Mouse (Mus musculus) adrenal gland, postnatal 14 days (tissue): ENCODE measurements around the gene Sult1b1. TPM values are rescaled to one million over a fixed set of nuclear protein-coding genes. Genes with fewer than 3 reads are reported as not detected.
"Not testable (repeated sequence)": the region's sequence is repeated elsewhere in the genome, so short reads cannot be mapped to it uniquely, and the experiment has no call there.

Source experiments
- DNase-seq: peaks from one replicate; pipeline ENCODE4 v3.0.0; 2021; ENCODE audit warnings: mixed read lengths
- long read RNA-seq, 2 experiments: library from polyadenylated mRNA; stranded (forward); transcript quantifications; one replicate each; pipeline ENCODE4 v2.0.0; 2021
- total RNA-seq: library from RNA; stranded (reverse); gene quantifications from 2 replicates; pipeline ENCODE4 v1.2.3, GENCODE M21; 2021

The Sult1b1 gene
- 0.56 TPM in 1 of 2 replicates, not detected in the other for total RNA-seq
- long read RNA-seq, experiment 1: 0 reads
- long read RNA-seq, experiment 2, partial matches to known transcripts: 0 of 1 reads
- long read RNA-seq, experiment 2, other reads (novel, unspliced or antisense): 0 of 1 reads

- no peak for DNase-seq
Observed at GRCm38 (mm10) chr5:87538111-87538510, at the start of gene Sult1b1. Sult1b1 (minus strand) TSS chr5:87538195.

GRCm38 (mm10) chr5:87580389-87580788, 42.4 kb upstream of the Sult1b1 start:
- no peak for DNase-seq

GRCm38 (mm10) chr5:87574174-87574573, 36.2 kb upstream of the Sult1b1 start:
- no peak for DNase-seq

DNA sequence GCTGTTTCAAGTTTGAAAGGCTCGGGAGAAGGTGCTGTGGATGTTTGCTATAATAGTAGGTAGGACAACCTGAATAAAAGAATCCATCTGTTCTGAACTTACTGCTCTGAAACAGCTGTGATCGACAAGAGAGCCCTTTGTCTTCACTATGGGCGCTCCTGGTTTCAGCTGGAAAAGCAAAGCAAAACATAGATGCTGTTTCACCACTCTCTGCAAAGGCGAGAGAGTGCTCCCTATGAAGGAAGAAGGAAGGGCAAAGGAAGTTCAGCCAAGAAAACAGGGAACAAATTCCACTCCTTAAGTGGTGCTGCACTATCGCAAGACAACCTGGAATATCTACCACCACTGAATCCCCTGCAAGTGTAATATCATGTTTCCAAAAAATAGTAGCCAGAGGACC, 35.5 kb upstream of the Sult1b1 start:
- no peak for DNase-seq

DNA sequence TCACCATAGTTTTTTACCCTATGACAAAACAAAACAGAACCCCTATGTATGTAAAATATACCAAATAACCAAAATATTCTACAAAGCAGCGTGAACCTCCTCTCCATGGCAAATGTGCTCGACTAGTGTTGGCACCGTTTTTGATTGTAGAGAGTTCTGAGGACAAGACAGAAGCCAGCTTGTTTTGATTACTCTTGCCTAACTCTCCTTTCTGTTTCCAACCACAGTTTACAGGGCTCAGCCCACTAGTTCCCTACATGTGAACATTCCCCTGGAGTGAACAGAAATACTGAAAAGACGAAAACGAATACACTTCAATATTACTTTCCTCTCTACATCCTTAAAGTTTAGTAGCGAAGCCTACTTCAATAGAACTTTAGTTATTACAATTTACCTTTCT, 34.8 kb upstream of the Sult1b1 start:
- no peak for DNase-seq

DNA sequence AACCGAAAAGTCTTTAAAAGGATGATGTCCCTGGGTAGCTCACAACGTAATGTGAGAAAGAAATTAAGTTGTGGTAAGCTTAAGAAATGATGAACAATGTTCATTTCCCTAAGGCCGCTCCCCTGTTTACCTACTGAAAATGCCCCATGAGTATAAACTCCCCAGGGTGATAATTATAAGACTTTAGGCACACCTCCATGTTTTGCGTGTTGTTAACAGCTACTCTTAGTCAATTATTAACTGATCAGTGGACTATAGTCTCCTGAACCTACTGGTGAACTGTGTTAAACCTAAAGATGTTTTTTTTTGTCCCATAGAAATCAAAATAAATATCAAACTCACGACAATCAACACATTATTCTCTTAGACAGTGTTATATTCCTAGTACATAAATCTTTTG, 30.9 kb upstream of the Sult1b1 start, which contains the start of gene Sult1d1:
Sult1d1 (minus strand) TSS at position 183 of the 400 bp plus-strand sequence.
- DNase-seq: no peak

GRCm38 (mm10) chr5:87567306-87567705, 29.3 kb upstream of the Sult1b1 start:
- DNase-seq: no peak

DNA sequence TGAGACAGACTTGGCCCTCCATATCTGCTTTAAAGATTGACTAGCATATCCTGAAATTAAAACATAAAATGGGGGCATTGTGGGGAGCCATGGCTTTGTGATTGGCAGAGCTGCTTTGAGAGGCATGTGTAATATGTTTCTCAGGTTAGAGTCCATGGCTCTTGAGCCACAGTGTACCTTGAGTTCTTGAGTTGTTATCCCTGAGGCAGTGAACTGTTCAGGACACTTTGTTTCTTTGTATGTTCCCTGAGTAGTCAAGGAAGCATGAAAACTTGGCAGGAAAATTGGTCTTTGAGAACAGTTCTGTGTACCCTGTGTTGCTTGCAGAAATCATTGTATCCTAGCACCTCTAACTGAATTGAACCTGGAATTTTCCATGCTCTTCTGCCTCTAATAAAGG, 25.0 kb upstream of the Sult1b1 start:
- DNase-seq: no peak

DNA sequence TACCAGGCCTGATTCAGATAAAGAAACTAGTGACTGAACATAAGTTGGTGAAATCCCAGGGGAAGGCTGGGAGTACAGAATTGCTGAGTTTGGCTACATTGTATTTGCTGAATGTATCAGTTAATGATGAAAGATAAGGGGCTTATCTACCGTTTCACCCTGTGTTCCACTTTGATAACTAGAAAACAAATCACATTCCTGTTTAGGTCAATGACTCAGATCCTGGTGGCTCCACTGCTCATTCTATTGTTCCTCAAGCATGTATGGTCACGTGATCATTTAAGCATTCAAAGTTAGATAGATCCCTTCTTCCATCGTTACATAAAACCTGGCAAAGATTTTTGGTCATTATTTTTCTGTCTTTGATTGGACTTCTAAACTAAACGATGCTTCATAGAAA, 24.5 kb upstream of the Sult1b1 start:
- DNase-seq: no peak

- peak; percentile 6 for DNase-seq
Observed at GRCm38 (mm10) chr5:87560145-87560544, 22.1 kb upstream of the Sult1b1 start.

- no peak for DNase-seq
Observed at GRCm38 (mm10) chr5:87550935-87551334, 12.9 kb upstream of the Sult1b1 start.

DNA sequence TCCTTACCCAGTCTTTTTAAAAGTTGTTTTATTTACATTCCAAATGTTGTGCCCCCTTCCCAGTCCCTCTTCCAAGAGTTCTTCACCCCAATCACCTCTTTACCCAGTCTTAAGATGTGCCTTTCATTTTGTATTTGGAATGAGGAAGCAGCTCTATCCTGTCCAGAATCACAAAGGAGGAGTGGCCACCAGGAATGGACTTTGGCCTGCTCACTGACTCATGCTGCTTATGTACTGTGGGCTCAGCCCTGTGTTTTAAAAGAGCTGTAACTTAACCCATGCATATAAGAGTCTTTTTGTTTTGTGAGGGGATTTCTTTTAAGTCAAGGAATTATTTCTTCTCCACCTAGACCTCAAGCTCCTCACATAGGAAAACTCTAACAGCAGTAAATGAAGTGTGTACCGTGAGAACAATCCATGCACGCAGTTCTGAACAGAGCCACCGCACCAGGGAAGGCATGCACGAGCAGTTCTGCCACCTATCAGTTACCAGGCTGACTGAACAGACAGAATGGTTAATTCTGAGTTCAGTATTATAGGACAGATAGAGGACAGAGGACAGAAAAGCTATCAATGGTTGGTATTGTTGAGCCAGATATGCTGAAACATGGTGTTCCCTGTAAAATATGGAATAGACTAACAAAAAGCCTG, 1.9 kb downstream of the Sult1b1 start:
- no peak for DNase-seq

DNA sequence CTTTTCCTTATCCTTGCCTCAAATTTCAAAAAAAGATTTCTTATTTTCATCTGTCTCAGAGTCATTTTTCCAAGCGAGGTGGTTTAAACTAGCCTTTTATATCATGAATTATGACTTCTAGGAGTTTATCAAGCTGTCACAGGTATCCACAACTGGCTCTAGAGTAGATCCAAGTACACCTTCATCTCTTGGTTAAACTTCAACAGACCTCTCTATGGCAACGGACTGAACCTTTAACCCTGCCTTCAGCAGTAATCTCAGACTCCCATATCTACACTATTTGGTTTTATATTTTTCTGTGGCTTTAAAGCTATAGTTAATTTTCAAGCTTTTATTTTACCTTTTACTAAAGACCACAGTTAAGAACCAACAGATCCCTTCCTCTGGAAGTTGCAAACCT, 5.7 kb downstream of the Sult1b1 start:
- no peak for DNase-seq

GRCm38 (mm10) chr5:87523561-87523960, 14.4 kb downstream of the Sult1b1 start:
- DNase-seq: not testable (repeated sequence)

GRCm38 (mm10) chr5:87505776-87506458, 32.1 kb downstream of the Sult1b1 start:
- no peak for DNase-seq

- no peak for DNase-seq
Observed at GRCm38 (mm10) chr5:87502687-87503086, 35.3 kb downstream of the Sult1b1 start.

GRCm38 (mm10) chr5:87499341-87499740, 38.7 kb downstream of the Sult1b1 start:
- DNase-seq: no peak

- DNase-seq: peak; percentile 9
Observed at GRCm38 (mm10) chr5:87498936-87499335, 39.1 kb downstream of the Sult1b1 start.

- DNase-seq: no peak
Observed at GRCm38 (mm10) chr5:87490771-87491170, 47.2 kb downstream of the Sult1b1 start, which contains the start of gene Ugt2a1. Ugt2a1 (minus strand) TSS chr5:87490871.

DNA sequence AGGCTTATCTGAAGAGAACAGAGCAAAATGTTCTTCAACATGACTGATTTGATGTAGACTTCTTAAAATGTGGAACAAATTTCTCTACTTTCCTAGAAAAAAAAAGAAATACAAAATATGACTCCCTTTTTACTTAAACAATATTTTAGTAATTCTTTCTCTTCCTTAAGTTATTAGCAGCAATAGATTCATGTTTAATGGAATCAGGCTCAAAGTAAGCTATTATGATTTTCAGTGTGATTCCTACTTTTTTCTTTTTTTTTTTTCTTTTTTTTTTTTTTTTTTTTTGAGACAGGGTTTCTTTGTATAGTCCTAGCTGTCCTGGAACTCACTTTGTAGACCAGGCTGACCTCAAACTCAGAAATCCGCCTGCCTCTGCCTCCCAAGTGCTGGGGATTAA, 51.3 kb downstream of the Sult1b1 start, which contains the start of gene Gm43638:
Gm43638 (minus strand) TSS at position 101 of the 400 bp plus-strand sequence.
- not testable (repeated sequence) for DNase-seq

- DNase-seq: no peak
Observed at GRCm38 (mm10) chr5:87482160-87482559, 55.8 kb downstream of the Sult1b1 start, which contains the start of gene Ugt2a2. Ugt2a2 (minus strand) TSS chr5:87482260.
